Comparison of ENCODE assay signal across 27 mouse cellular contexts in genomic region chr5:146926673-146927072, GRCm38 (mm10). TPM values are rescaled to one million over a fixed set of nuclear protein-coding genes. Genes with fewer than 3 reads are reported as not detected.
DNase-seq lines count a peak whose midpoint lies in the region; ATAC-seq and TF ChIP-seq lines count a peak whose summit lies in the region.
"Had no signal": no experiment of that assay in that cellular context is flagged by ENCODE, and none has a peak within 500 bp of the region (broad histone marks: within the 10 kb centered on the region; RNA-seq: fewer than 3 reads in every experiment).

No protein-coding gene starts in this region.

- TF ChIP-seq EP300 in ES-Bruce4 (IDR thresholded peaks at IDR 0.05; ENCODE audit: insufficient read depth, low read depth, low read length): peak; percentile 95

- no peak for TF ChIP-seq CTCF in ES-Bruce4 (IDR thresholded peaks at IDR 0.05; ENCODE audit: low read depth, low read length)

- DNase-seq in ES-E14 (ENCODE audit: low read depth, low spot score): no peak
- peak; percentile 91 for DNase-seq in ZHBTc4 (ENCODE audit: low read depth, low spot score)
- no peak for DNase-seq in frontal cortex, postnatal 10 days (ENCODE audit: low spot score in 2 of 2)
- DNase-seq in heart, postnatal 4 days: no peak
- DNase-seq: adrenal gland, adult 2 months; adrenal gland, postnatal 10 days; adrenal gland, postnatal 25 days; B cell, adult 2 months; cerebellum, adult 11 months; cerebellum, adult 18-20 months; cerebellum, adult 8-10 months; cerebellum, adult 9-11 months; cerebellum, postnatal 14 days; cerebellum, postnatal 36 days; embryo, embryonic 11 days had no signal

- in situ Hi-C loops in ES-E14 (cut with MboI; ENCODE audit: low sequenced_read_pairs in 2 of 2, unreplicated experiment in 2 of 2): no loop called here

- H3K36me3 ChIP-seq in ES-Bruce4 (ENCODE audit: control insufficient read depth, insufficient read depth, low read length, poor library complexity, severe bottlenecking) (no peaks in the 10 kb centered on the region), ES-E14 (ENCODE audit: control insufficient read depth, insufficient read depth, low read length, poor library complexity, severe bottlenecking) (no peaks in the 10 kb centered on the region)
- H3K36me3 ChIP-seq in kidney, embryonic 16.5 days (ENCODE audit: insufficient read depth, low read length): no peaks in the 10 kb centered on the region
- H3K36me3 ChIP-seq: embryonic facial prominence, embryonic 13.5 days; embryonic facial prominence, embryonic 15.5 days; forebrain, embryonic 10.5 days; forebrain, embryonic 12.5 days had no signal

- no peak overlapping the region for H3K4me2 ChIP-seq in kidney, embryonic 16.5 days (replicated peaks; ENCODE audit: low read depth, low read length)
- H3K4me2 ChIP-seq: embryonic facial prominence, embryonic 13.5 days; embryonic facial prominence, embryonic 15.5 days; forebrain, embryonic 12.5 days had no signal

- H3K4me3 ChIP-seq in ES-Bruce4 (ENCODE audit: low read depth, low read length) (no peak overlapping the region), ES-E14 (ENCODE audit: insufficient read depth in 1 of 2, low read depth in 1 of 2, low read length in 2 of 2, poor library complexity in 1 of 2, severe bottlenecking in 1 of 2) (no peak overlapping the region)
- no peak overlapping the region for H3K4me3 ChIP-seq in kidney, embryonic 16.5 days (ENCODE audit: low read length)
- H3K4me3 ChIP-seq: embryonic facial prominence, embryonic 13.5 days; embryonic facial prominence, embryonic 15.5 days; erythroblast, embryonic 14.5 days; forebrain, embryonic 10.5 days; forebrain, embryonic 12.5 days had no signal

- H3K4me1 ChIP-seq in ES-Bruce4 (ENCODE audit: control insufficient read depth, insufficient read depth, low read length): peaks cover 10% of the 10 kb centered on the region
- peaks cover 0 to 12% of the 10 kb centered on the region in 2 experiments; a peak in 3 of 4 replicates for H3K4me1 ChIP-seq in ES-E14 (ENCODE audit: control insufficient read depth in 2 of 2, insufficient read depth in 2 of 2, low read length in 2 of 2, poor library complexity in 1 of 2)
- H3K4me1 ChIP-seq in kidney, embryonic 16.5 days (ENCODE audit: insufficient read depth, low read length): no peaks in the 10 kb centered on the region
- H3K4me1 ChIP-seq: embryonic facial prominence, embryonic 13.5 days; embryonic facial prominence, embryonic 15.5 days; forebrain, embryonic 10.5 days; forebrain, embryonic 12.5 days had no signal

- H3K9me3 ChIP-seq in ES-Bruce4 (replicated peaks; ENCODE audit: control insufficient read depth, insufficient read depth, low read length, poor library complexity, severe bottlenecking): peaks cover 5% of the 10 kb centered on the region; the same call in 1 of the 2 replicates
- no peaks in the 10 kb centered on the region for H3K9me3 ChIP-seq in ES-E14 (ENCODE audit: control insufficient read depth, insufficient read depth, low read depth, low read length)
- peaks cover 3% of the 10 kb centered on the region; the same call in 1 of the 2 replicates for H3K9me3 ChIP-seq in kidney, embryonic 16.5 days (ENCODE audit: low read length)
- H3K9me3 ChIP-seq: embryonic facial prominence, embryonic 13.5 days; embryonic facial prominence, embryonic 15.5 days; forebrain, embryonic 10.5 days; forebrain, embryonic 12.5 days had no signal

- H3K27me3 ChIP-seq in ES-Bruce4 (ENCODE audit: control insufficient read depth, insufficient read depth, low read length, poor library complexity, severe bottlenecking): no peaks in the 10 kb centered on the region
- H3K27me3 ChIP-seq in kidney, embryonic 16.5 days (ENCODE audit: insufficient read depth, low read length): no peaks in the 10 kb centered on the region
- H3K27me3 ChIP-seq: CH12.LX; embryonic facial prominence, embryonic 13.5 days; embryonic facial prominence, embryonic 15.5 days; forebrain, embryonic 12.5 days had no signal

- 89% methylated on average over 5 of the region's 5 CpGs for WGBS in kidney, embryonic 16.5 days

- H3K9ac ChIP-seq in ES-Bruce4 (ENCODE audit: low read depth, poor library complexity, severe bottlenecking) (no peak overlapping the region), ES-E14 (ENCODE audit: insufficient read depth, low read depth, low read length, poor library complexity, severe bottlenecking) (no peak overlapping the region)
- H3K9ac ChIP-seq in kidney, embryonic 16.5 days (replicated peaks; ENCODE audit: low read length): no peak overlapping the region
- H3K9ac ChIP-seq: embryonic facial prominence, embryonic 13.5 days; embryonic facial prominence, embryonic 15.5 days; forebrain, embryonic 12.5 days had no signal

- TF ChIP-seq POLR2A in ES-Bruce4 (IDR thresholded peaks at IDR 0.05; ENCODE audit: insufficient read depth, low read length): no peak

- 0 out of 2 replicates have a peak, but pooled peaks have one; percentile 30 for ATAC-seq in megakaryocyte-erythroid progenitor cell, adult 5-6 weeks (replicated peaks; ENCODE audit: low FRiP score, low TSS enrichment, poor library complexity, severe bottlenecking)
- ATAC-seq in kidney, embryonic 16.5 days (ENCODE audit: low FRiP score, low TSS enrichment): no peak
- ATAC-seq: CD4-positive, CD25-positive, alpha-beta regulatory T cell, adult 4 months; forebrain, embryonic 14.5 days; forebrain, embryonic 16.5 days had no signal

- H3K27ac ChIP-seq in ES-Bruce4 (ENCODE audit: insufficient read depth, low read length): peak overlapping the region; percentile 81
- peak overlapping the region; percentile 66; the same call in 1 of the 2 replicates for H3K27ac ChIP-seq in ES-E14 (ENCODE audit: insufficient read depth, low read depth, low read length, poor library complexity, severe bottlenecking)
- no peak overlapping the region for H3K27ac ChIP-seq in kidney, embryonic 16.5 days (ENCODE audit: low read length)
- H3K27ac ChIP-seq: embryonic facial prominence, embryonic 13.5 days; embryonic facial prominence, embryonic 15.5 days; forebrain, embryonic 10.5 days; forebrain, embryonic 12.5 days had no signal

TF ChIP-seq in ES-E14, 5 proteins besides CTCF, POLR2A, EP300 and RAD21:
- no peak for TF ChIP-seq CHD2 (IDR thresholded peaks at IDR 0.05; ENCODE audit: low read depth, low read length)
- no peak for TF ChIP-seq ZC3H11A (IDR thresholded peaks at IDR 0.05; ENCODE audit: borderline replicate concordance, low read depth, low read length)

RNA-seq across cellular contexts. Expression of gene Gtf3a, which starts 21.8 kb away (rescaled TPM):
- 75.9 and 80.6 TPM in 2 replicates for polyA plus RNA-seq in ES-Bruce4 (2011; ENCODE audit: insufficient read depth, insufficient read length, low read depth, missing spikeins)
- 72.3 and 80.4 TPM in 2 replicates for total RNA-seq in ES-E14 (2012; rRNA removed)
- 70.1 and 96.8 TPM in 2 replicates for total RNA-seq in megakaryocyte-erythroid progenitor cell, adult 5-6 weeks (2014; fragmentation: Nextera tagmentation)
- 144 and 151 TPM in 2 replicates for total RNA-seq in megakaryocyte-erythroid progenitor cell, adult 5-6 weeks (2017)
- polyA plus RNA-seq in kidney, embryonic 16.5 days (2015; fragmentation: Nextera tagmentation; extraction: Ambion mirVana): 122 and 128 TPM in 2 replicates
- 10 to 100 TPM; 29.2 to 29.5 TPM for total RNA-seq in heart, postnatal 4 days (2021)

RNA-seq across cellular contexts. Expression of gene Mtif3, which starts 36.9 kb away (rescaled TPM):
- 14.7 and 16.5 TPM in 2 replicates for polyA plus RNA-seq in ES-Bruce4 (2011; ENCODE audit: insufficient read depth, insufficient read length, low read depth, missing spikeins)
- 16.1 and 17.9 TPM in 2 replicates for total RNA-seq in ES-E14 (2012; rRNA removed)
- total RNA-seq in megakaryocyte-erythroid progenitor cell, adult 5-6 weeks (2014; fragmentation: Nextera tagmentation): 9.4 and 17.2 TPM in 2 replicates
- 41.2 and 43.1 TPM in 2 replicates for total RNA-seq in megakaryocyte-erythroid progenitor cell, adult 5-6 weeks (2017)
- polyA plus RNA-seq in kidney, embryonic 16.5 days (2015; fragmentation: Nextera tagmentation; extraction: Ambion mirVana): 23.1 and 26.0 TPM in 2 replicates
- total RNA-seq in heart, postnatal 4 days (2021): 10 to 100 TPM; 13.3 to 15.7 TPM
